Mouse (Mus musculus) gastrocnemius, adult 18-20 months (tissue): ENCODE results near the gene Sec16b. TPM values are rescaled to one million over a fixed set of nuclear protein-coding genes. Genes with fewer than 3 reads are reported as not detected.
A peak's percentile ranks its signal among the peaks of the same experiment; 100 is the strongest.

Experiments
- DNase-seq: peaks from one replicate; pipeline ENCODE4 v3.0.0; 2021; ENCODE audit warnings: low spot score
- total RNA-seq, 2 experiments: library from RNA; stranded (reverse); gene quantifications; 2 replicates each; pipeline ENCODE4 v1.2.3; 2021

Gene Sec16b
- total RNA-seq, 2 experiments from 2014 or later, result 0.52 to 0.66 TPM

DNA sequence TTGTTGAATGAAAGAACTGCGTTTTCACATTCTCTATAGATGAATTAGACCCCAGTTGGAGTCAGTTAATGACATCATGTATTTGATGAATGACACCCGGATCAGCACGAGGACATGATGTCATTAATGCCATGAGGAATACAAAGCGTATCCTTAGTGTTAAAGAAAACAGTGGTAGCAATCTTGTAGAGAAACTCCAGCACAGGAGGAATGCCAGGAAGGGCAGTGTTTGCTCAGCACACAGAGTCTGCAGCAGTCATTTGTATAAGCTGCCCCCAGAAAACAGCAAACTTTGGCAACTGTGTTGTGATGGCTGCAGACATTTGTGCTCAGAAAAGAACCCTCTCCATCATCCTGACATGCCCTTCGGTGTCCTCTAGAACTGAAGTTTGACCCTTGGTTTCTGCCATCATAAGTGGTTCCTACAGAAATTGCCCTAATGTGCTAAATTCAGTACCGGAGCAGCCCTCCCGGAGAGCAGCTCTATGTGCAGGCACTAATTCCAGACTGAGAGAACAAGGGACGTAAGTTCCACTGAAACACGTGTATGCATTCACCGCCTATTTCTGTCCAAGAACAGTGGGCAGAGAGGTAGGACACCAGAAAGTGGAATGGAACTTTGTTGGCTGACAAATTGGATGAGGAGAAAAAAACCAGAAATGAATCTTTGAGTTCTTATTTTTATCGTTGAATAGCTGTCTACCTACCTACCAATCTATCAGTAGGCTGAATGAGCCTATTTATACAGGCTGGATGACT is 6.3 kb downstream of the Sec16b start:
- DNase-seq, result no peak

GRCm38 (mm10) chr1:157513559-157513958 is 7.0 kb downstream of the Sec16b start:
- DNase-seq, result no peak

- DNase-seq, result no peak
Observed at GRCm38 (mm10) chr1:157514298-157514697, 7.8 kb downstream of the Sec16b start.

DNA sequence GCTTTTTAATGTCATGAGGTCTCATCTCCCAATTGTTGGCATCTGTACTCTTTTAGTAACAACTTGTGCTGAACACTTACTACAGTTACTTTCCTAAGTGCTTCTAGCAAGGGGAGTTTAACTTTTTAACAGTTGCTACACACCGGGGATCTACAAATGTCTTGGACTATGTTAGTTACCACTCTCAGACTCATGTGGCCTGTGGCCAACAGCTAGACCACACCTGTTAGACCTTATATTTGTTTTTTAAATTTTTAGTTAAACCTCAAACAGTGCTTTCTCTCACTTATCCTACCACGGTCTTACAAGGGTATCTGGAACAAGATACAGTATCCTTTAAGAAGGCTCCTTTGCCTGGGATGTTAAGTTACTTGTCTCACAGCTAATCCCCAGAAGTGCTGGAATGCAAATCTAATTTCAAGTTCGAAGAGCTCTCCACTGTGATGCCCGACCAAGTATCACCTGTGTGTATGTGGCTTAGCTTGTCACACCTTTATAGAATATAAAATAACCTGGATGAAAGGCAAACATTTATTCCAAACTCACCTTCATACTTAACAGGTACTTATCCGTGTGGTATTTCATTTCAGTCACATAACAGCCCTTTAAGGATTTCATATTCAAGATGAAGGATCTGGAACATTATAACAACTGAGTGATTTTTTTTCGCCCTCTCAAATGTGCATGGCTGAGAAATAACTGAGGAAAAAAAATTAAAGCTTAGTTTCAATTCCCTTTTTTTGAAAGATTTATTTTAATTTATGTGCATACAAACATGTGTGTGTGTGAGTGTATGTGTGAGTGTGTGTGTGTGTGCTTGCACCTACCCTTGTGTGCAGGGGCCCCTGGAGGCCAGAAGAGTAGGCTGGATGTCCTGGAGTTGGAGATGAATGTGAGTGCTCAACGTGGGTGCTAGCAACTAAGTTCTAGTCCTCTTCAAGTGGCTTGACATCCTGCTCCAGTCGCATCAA is 10.6 kb downstream of the Sec16b start:
- no peak for DNase-seq

GRCm38 (mm10) chr1:157518111-157518523 is 11.6 kb downstream of the Sec16b start:
- DNase-seq, result no peak

DNA sequence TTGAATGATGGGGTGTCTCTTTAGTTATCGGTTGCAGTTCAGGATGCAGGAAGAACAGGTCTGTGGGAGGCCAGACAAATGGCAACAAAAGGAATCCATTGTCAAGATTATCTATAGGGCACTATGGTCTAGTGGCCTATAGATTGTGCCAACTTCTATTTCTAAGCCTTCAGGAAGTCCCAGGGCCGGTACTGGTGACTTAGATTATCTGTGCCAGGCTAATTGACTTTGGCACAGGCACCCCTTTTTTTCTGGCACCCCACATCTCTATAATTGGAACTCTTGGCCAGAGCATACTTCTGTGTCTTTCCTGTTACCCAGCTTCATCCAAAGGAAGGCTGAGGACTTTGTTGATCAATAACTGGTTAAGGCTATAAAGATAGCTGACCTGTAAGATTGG is 12.9 kb downstream of the Sec16b start:
- no peak for DNase-seq

- no peak for DNase-seq
Observed at GRCm38 (mm10) chr1:157522322-157522721, 15.8 kb downstream of the Sec16b start.

- DNase-seq, result no peak
Observed at GRCm38 (mm10) chr1:157524775-157525174, 18.2 kb downstream of the Sec16b start.

- no peak for DNase-seq
Observed at GRCm38 (mm10) chr1:157525692-157526354, 19.3 kb downstream of the Sec16b start.

- DNase-seq, result no peak
Observed at GRCm38 (mm10) chr1:157526625-157527024, 20.1 kb downstream of the Sec16b start.

DNA sequence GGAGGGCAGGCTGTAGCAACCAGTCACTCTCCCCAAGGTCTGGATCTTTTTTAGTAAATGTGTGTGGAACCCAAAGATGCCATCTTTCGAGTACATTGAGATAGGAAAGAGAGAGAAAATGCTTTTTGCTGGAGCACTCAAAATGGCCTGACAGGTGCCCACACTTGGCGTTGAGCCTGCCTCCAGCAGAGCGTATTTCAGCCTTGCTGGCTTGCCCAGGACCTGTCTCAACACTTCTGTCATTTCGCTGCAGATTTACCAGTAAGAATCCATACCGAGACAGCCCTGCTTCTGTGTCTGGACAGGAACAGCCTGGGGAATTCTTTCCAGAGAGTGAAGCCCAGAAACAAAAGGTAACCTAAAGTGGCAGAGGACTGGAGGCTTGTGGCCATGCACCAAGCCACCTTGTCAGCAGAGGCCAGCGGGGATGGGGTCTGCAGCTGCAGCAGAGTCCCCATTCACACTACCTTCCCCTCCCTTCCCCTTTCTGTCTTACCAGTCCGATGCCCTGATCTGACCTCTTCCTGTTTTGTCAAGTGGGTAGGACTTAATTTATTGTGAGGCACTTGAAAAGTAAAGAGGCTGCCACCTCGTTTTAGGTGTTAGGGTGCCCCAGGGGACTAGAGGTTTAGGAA is 26.4 kb downstream of the Sec16b start:
- no peak for DNase-seq

GRCm38 (mm10) chr1:157535571-157535970 is 29.0 kb downstream of the Sec16b start:
- no peak for DNase-seq

DNA sequence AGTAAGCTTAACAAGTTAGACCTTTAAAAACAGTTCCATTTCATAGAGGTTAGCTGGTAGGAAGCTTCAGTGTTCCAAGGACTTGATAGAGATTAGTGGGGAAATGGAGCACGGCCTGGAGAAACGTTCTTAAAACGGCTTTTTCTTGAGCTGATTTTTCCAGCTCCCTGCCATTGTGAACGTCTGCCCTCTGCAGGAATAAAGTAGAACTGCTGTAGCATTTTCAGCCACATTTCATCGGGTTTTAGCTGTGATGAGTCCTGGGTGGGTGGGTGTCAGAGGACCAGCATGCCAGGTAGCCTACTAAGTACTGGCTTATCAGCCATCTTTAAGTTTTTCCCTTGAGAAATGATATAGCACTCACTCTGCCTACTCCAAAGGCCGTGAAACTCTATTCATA is 29.9 kb downstream of the Sec16b start:
- DNase-seq, result peak; percentile 38

GRCm38 (mm10) chr1:157537636-157538035 is 31.1 kb downstream of the Sec16b start:
- DNase-seq, result no peak

GRCm38 (mm10) chr1:157545056-157545455 is 38.5 kb downstream of the Sec16b start:
- no peak for DNase-seq

DNA sequence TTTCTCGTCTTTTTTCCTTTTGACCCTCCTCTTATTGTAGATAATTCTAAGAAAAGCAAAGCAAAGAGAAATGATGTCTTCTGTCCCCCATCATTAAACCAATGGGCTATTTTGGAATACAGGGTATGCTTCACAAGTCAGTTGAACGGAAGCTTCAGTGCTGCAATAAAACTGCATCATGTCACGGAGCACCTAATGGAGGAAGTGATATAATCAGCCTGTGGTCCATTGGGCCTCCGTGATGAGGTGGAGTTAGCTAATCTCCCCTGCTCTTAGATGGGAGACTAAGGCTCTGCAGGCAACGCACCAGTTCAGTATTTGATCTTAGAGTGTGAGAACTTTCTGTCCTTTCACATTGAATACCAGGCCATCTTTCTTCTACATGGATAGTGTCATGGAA is 41.1 kb downstream of the Sec16b start:
- no peak for DNase-seq

GRCm38 (mm10) chr1:157549721-157550120 is 43.2 kb downstream of the Sec16b start:
- DNase-seq, result no peak

GRCm38 (mm10) chr1:157552749-157553451 is 46.4 kb downstream of the Sec16b start:
- no peak for DNase-seq

DNA sequence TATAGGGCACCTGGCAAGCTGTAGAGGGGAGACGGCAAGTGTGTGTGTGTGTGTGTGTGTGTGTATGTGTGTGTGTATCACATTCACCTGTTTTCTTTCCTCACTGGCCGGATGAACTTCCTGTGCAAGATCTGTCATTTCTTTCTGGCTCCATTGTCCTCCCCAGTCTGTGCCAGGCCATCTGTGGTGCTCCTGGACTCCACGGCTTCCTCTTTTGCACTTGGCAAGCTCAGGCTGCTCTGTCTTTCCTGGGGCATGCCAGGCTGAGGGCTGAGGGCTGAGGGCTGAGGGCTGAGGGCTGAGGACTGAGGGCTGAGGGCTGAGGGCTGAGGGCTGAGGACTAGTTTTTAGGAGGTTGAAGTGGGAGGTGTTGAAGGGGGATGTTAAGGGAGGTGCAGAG is 47.6 kb downstream of the Sec16b start:
- no peak for DNase-seq

- no peak for DNase-seq
Observed at GRCm38 (mm10) chr1:157554686-157555530, 48.4 kb downstream of the Sec16b start.
